Mouse (Mus musculus): ENCODE data around the gene Ptpre. TPM values are rescaled to one million over a fixed set of nuclear protein-coding genes. Genes with fewer than 3 reads are reported as not detected.
"Not testable (repeated sequence)": the region's sequence is repeated elsewhere in the genome, so short reads cannot be mapped to it uniquely, and the experiment has no call there.

Gene Ptpre
- polyA plus RNA-seq, 1 experiment from 2014 or later, result 1.7 TPM

DNA sequence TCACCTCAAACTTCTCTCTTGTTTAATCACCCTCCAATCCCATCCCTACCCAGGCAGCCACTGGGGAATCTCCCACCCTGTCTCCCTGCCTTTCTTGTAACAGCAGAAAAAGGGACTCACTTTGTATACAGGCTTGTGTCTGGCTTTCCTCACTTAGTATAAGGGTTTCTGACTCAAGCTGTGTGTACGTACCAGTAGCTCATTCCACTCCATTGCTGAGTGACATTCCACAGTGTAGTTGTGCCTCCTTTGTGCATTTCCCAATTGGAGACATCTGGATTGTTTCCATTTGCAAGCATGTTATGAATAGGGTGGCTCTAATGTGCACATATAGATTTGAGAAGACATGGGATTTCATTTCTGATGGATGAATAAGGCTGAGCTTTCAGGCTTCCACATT, 23.0 kb downstream of the Ptpre start:
- Histone ChIP-seq H3K4me3 (ENCODE audit: low read depth, low read length) (no peak overlapping the region), H3K36me3 (ENCODE audit: control insufficient read depth, insufficient read depth, low read length) (no peaks in the 10 kb centered on the region), H3K4me2 (no peak overlapping the region), H3K9ac (ENCODE audit: low read depth, low read length) (no peak overlapping the region), H3K9me3 (replicated peaks; ENCODE audit: control insufficient read depth, low read length) (no peaks in the 10 kb centered on the region), H3K4me1 (ENCODE audit: control insufficient read depth, insufficient read depth, low read length) (no peaks in the 10 kb centered on the region), H3K27ac (ENCODE audit: low read depth, low read length) (no peak overlapping the region), H3K27me3 (ENCODE audit: control insufficient read depth, insufficient read depth, low read length) (no peaks in the 10 kb centered on the region)
- no peak for ATAC-seq (replicated peaks; ENCODE audit: insufficient number of reproducible peaks, low FRiP score, low TSS enrichment)
- whole genome bisulfite sequencing (ENCODE audit: insufficient replicate concordance), result 26% methylated on average over 1 of the region's 1 CpGs

DNA sequence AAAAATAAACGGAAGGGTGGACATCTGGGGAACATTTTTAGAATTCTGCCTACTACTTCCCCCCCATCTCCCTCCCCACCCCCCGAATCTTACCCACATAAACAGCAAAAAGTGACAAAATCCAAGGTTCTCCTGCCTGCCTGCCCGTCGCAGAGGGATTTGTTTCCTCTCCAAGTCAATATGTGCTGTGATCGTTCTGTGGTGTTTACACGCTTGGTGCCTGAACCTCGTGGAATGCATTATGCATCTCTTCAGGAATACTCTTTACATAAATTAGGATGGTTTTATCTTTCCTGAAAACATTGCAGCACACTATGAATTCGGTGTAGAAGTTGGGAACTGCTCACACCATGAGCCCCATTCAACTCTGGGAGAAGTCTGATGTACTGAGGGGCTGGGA, 26.7 kb downstream of the Ptpre start:
- no peaks in the 10 kb centered on the region for H3K4me1 ChIP-seq (ENCODE audit: control insufficient read depth, insufficient read depth, low read length)
- ATAC-seq (replicated peaks; ENCODE audit: insufficient number of reproducible peaks, low FRiP score, low TSS enrichment), result no peak
- H3K36me3 ChIP-seq (ENCODE audit: control insufficient read depth, insufficient read depth, low read length), result no peaks in the 10 kb centered on the region
- 77% methylated on average over 8 of the region's 8 CpGs for WGBS (ENCODE audit: insufficient replicate concordance)
- no peak overlapping the region for H3K4me2 ChIP-seq
- no peaks in the 10 kb centered on the region for H3K9me3 ChIP-seq (replicated peaks; ENCODE audit: control insufficient read depth, low read length)
- H3K27me3 ChIP-seq (ENCODE audit: control insufficient read depth, insufficient read depth, low read length), result no peaks in the 10 kb centered on the region
- no peak overlapping the region for H3K27ac ChIP-seq (ENCODE audit: low read depth, low read length)
- no peak overlapping the region for H3K4me3 ChIP-seq (ENCODE audit: low read depth, low read length)
- H3K9ac ChIP-seq (ENCODE audit: low read depth, low read length), result no peak overlapping the region

DNA sequence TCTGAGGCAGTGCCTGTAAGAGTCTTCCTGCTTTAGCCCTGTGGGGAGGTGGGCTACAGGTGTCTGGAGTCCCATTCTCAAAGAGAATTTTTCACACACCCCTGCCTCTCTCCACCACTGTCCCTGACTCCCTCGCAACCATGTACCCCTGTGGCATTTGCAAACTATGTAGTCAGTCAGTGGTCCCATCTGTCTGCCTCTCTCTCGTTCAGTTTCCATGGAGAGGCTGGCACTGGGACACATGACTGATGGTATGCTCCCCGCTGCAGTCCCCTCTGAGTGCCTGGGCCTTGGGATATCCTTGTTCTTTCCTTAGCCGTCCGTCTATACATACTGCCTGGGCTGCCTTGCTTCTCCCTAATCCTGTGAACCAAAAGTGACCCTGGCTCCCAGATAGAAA, 28.7 kb downstream of the Ptpre start:
- H3K9me3 ChIP-seq (replicated peaks; ENCODE audit: control insufficient read depth, low read length), result no peaks in the 10 kb centered on the region
- ATAC-seq (replicated peaks; ENCODE audit: insufficient number of reproducible peaks, low FRiP score, low TSS enrichment), result no peak
- no peak overlapping the region for H3K27ac ChIP-seq (ENCODE audit: low read depth, low read length)
- no peak overlapping the region for H3K9ac ChIP-seq (ENCODE audit: low read depth, low read length)
- H3K4me2 ChIP-seq, result no peak overlapping the region
- no peaks in the 10 kb centered on the region for H3K27me3 ChIP-seq (ENCODE audit: control insufficient read depth, insufficient read depth, low read length)
- H3K4me1 ChIP-seq (ENCODE audit: control insufficient read depth, insufficient read depth, low read length), result no peaks in the 10 kb centered on the region
- no peaks in the 10 kb centered on the region for H3K36me3 ChIP-seq (ENCODE audit: control insufficient read depth, insufficient read depth, low read length)
- H3K4me3 ChIP-seq (ENCODE audit: low read depth, low read length), result no peak overlapping the region
- 72% methylated on average over 5 of the region's 5 CpGs for WGBS (ENCODE audit: insufficient replicate concordance)

DNA sequence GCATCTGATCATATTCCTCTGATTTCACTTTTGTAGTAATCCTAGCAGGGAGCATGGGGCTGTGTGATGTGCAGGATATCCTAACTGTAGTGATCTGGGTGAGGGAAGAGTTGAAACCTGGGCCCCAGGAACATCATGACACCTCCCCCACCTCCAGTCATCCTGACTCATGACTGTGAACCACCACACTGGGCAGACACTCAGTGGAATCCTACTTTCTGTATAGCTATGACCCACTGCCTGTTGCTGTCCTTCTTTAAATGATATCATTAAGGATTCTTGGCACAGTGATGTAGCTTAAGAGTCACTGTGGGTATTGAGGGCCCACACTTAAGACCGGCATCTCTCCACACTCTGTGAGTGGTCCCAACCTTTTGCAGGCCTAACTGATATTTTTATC, 30.3 kb downstream of the Ptpre start:
- ATAC-seq (replicated peaks; ENCODE audit: insufficient number of reproducible peaks, low FRiP score, low TSS enrichment), result no peak
- Histone ChIP-seq H3K9ac (ENCODE audit: low read depth, low read length) (no peak overlapping the region), H3K36me3 (ENCODE audit: control insufficient read depth, insufficient read depth, low read length) (no peaks in the 10 kb centered on the region), H3K9me3 (replicated peaks; ENCODE audit: control insufficient read depth, low read length) (no peaks in the 10 kb centered on the region), H3K4me2 (no peak overlapping the region), H3K4me3 (ENCODE audit: low read depth, low read length) (no peak overlapping the region), H3K27ac (ENCODE audit: low read depth, low read length) (no peak overlapping the region), H3K4me1 (ENCODE audit: control insufficient read depth, insufficient read depth, low read length) (no peaks in the 10 kb centered on the region), H3K27me3 (ENCODE audit: control insufficient read depth, insufficient read depth, low read length) (no peaks in the 10 kb centered on the region)
- 45% methylated on average over 1 of the region's 1 CpGs for WGBS (ENCODE audit: insufficient replicate concordance)

DNA sequence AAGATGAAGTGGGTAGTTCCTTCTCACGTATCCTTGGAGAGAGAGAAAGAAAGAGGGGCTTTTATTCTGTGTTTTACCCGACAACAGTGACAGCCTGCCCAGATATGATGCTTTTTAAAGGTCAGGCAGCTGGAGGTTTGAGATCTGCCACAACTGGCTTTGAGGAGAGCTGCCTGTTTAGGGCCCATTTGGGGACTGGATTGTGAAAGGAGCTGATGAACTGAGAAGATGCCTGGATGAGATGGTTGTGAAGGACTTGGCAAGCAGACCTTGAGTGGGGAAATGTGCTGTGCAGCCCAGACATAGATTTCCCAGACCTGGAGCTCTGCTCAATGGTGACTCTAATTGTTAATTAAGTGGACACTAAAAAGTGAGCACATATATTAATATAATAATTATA, 31.3 kb downstream of the Ptpre start:
- Histone ChIP-seq H3K4me1 (ENCODE audit: control insufficient read depth, insufficient read depth, low read length) (no peaks in the 10 kb centered on the region), H3K4me2 (no peak overlapping the region), H3K9ac (ENCODE audit: low read depth, low read length) (no peak overlapping the region), H3K36me3 (ENCODE audit: control insufficient read depth, insufficient read depth, low read length) (no peaks in the 10 kb centered on the region), H3K4me3 (ENCODE audit: low read depth, low read length) (no peak overlapping the region), H3K27me3 (ENCODE audit: control insufficient read depth, insufficient read depth, low read length) (no peaks in the 10 kb centered on the region), H3K27ac (ENCODE audit: low read depth, low read length) (no peak overlapping the region), H3K9me3 (replicated peaks; ENCODE audit: control insufficient read depth, low read length) (no peaks in the 10 kb centered on the region)
- WGBS (ENCODE audit: insufficient replicate concordance), result 62% methylated on average over 2 of the region's 2 CpGs
- ATAC-seq (replicated peaks; ENCODE audit: insufficient number of reproducible peaks, low FRiP score, low TSS enrichment), result no peak

DNA sequence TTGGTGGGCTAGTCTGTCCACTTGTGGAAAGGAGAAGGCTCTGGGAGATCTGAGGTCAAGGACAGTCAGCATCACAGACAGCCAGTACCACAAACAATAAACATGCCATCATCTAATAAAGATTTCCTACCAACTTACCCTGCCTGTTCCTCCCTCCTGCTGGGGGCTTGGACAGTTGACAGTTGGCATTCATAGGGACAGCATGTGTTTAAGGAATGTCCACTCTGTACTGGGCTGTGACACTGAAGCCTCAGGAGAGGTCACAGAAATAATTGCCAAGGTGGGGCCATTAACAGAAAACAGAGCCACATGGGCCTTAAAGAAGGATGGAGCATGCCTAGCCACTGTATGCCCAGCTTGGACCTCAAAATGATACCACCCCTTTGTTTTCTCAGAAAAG, 34.1 kb downstream of the Ptpre start:
- no peak overlapping the region for H3K4me2 ChIP-seq
- H3K27ac ChIP-seq (ENCODE audit: low read depth, low read length), result no peak overlapping the region
- H3K4me3 ChIP-seq (ENCODE audit: low read depth, low read length), result no peak overlapping the region
- no peaks in the 10 kb centered on the region for H3K27me3 ChIP-seq (ENCODE audit: control insufficient read depth, insufficient read depth, low read length)
- no peak for ATAC-seq (replicated peaks; ENCODE audit: insufficient number of reproducible peaks, low FRiP score, low TSS enrichment)
- no peak overlapping the region for H3K9ac ChIP-seq (ENCODE audit: low read depth, low read length)
- no peaks in the 10 kb centered on the region for H3K36me3 ChIP-seq (ENCODE audit: control insufficient read depth, insufficient read depth, low read length)
- no peaks in the 10 kb centered on the region for H3K4me1 ChIP-seq (ENCODE audit: control insufficient read depth, insufficient read depth, low read length)
- H3K9me3 ChIP-seq (replicated peaks; ENCODE audit: control insufficient read depth, low read length), result no peaks in the 10 kb centered on the region

DNA sequence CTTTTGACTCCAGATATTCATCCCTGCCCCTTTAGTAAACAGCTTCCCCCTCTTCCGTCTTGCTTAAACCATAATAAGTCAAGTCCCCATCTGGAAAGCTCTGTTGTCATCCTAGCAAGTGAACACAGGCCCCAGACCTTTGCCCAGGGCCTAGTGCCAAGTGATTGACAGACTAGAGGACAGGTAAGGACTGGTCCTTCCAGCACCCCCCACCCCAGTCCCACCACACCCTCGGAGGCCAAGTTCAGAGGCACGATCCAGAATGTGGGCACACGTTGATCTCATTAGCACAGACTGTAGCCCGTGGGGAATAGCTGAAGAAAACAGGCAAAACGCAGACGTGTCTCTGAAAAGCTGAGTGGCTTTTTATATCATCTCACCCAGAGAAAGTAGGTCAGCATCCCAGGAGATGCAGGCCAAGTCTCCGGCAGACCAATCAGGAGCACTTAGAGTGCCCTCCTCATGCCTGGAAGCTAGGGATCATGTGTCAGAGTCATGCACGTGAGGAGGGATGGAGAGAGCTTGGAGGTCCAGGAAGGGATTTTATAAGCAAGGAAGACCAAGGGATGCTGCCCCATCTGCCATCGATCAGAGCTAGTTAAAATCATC, 34.8 kb downstream of the Ptpre start:
- Histone ChIP-seq H3K4me3 (ENCODE audit: low read depth, low read length) (no peak overlapping the region), H3K27ac (ENCODE audit: low read depth, low read length) (no peak overlapping the region), H3K36me3 (ENCODE audit: control insufficient read depth, insufficient read depth, low read length) (no peaks in the 10 kb centered on the region), H3K4me2 (no peak overlapping the region), H3K4me1 (ENCODE audit: control insufficient read depth, insufficient read depth, low read length) (no peaks in the 10 kb centered on the region), H3K27me3 (ENCODE audit: control insufficient read depth, insufficient read depth, low read length) (no peaks in the 10 kb centered on the region), H3K9me3 (replicated peaks; ENCODE audit: control insufficient read depth, low read length) (no peaks in the 10 kb centered on the region), H3K9ac (ENCODE audit: low read depth, low read length) (no peak overlapping the region)
- 63% methylated on average over 10 of the region's 10 CpGs for WGBS (ENCODE audit: insufficient replicate concordance)
- no peak for ATAC-seq (replicated peaks; ENCODE audit: insufficient number of reproducible peaks, low FRiP score, low TSS enrichment)

DNA sequence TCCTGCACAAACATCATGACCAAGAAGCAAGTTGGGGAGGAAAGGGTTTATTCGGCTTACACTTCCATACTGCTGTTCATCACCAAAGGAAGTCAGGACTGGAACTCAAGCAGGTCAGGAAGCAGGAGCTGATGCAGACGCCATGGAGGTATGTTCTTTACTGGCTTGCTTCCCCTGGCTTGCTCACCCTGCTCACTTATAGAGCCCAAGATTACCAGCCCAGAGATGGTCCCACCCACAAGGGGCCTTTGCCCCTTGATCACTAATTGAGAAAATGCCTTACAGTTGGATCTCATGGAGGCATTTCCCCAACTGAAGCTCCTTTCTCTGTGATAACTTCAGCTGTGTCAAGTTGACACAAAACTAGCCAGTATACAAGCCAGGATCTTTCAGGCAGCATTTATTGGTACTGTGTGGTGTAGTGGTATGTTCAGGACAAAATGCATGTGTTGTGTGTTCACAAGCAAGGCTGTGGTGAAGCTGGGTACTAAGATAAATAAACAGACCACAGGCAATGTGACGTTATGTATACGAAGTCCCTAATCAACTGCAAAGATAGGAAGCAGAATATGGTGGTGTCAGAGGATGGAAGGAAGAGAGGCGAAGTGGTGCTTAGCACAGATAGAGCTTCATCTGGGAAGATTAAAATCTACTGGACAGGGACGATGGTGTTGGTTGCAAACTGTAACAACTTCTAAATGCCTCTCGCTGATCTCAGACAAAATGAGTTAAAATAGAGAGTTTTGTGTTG, 38.2 kb downstream of the Ptpre start:
- H3K36me3 ChIP-seq (ENCODE audit: control insufficient read depth, insufficient read depth, low read length); H3K4me3 ChIP-seq (ENCODE audit: low read depth, low read length); H3K27ac ChIP-seq (ENCODE audit: low read depth, low read length); H3K27me3 ChIP-seq (ENCODE audit: control insufficient read depth, insufficient read depth, low read length); H3K4me2 ChIP-seq; H3K9me3 ChIP-seq (replicated peaks; ENCODE audit: control insufficient read depth, low read length); H3K9ac ChIP-seq (ENCODE audit: low read depth, low read length); H3K4me1 ChIP-seq (ENCODE audit: control insufficient read depth, insufficient read depth, low read length); ATAC-seq (replicated peaks; ENCODE audit: insufficient number of reproducible peaks, low FRiP score, low TSS enrichment): not testable (repeated sequence)
- 40% methylated on average over 6 of the region's 7 CpGs for WGBS (ENCODE audit: insufficient replicate concordance)

DNA sequence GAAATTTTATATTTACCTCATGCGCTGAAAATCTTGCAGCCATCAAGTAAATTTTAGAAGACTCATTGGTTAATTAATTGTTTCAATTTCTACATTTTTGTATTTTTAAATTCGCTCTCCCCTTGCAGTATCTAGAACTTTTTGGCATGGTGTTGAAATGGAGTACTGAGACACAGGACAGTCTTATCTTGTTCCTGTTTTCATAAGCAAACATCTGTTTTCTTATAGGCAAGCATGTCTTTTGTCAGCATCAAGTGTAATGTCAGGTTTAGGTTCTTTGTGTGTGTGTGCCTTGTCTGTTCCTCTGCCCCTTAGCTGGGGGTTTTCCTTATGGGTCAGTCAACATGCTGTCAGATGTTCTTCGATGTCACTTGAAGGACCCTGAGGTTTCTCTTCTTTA, 39.0 kb downstream of the Ptpre start:
- Histone ChIP-seq H3K4me3 (ENCODE audit: low read depth, low read length) (no peak overlapping the region), H3K36me3 (ENCODE audit: control insufficient read depth, insufficient read depth, low read length) (no peaks in the 10 kb centered on the region), H3K27me3 (ENCODE audit: control insufficient read depth, insufficient read depth, low read length) (0 out of 2 replicates have a peak, but pooled peaks cover 2% of the 10 kb centered on the region), H3K4me2 (no peak overlapping the region), H3K4me1 (ENCODE audit: control insufficient read depth, insufficient read depth, low read length) (no peaks in the 10 kb centered on the region), H3K27ac (ENCODE audit: low read depth, low read length) (no peak overlapping the region), H3K9me3 (replicated peaks; ENCODE audit: control insufficient read depth, low read length) (no peaks in the 10 kb centered on the region), H3K9ac (ENCODE audit: low read depth, low read length) (no peak overlapping the region)
- 73% methylated on average over 3 of the region's 3 CpGs for WGBS (ENCODE audit: insufficient replicate concordance)
- no peak for ATAC-seq (replicated peaks; ENCODE audit: insufficient number of reproducible peaks, low FRiP score, low TSS enrichment)
